Mouse (Mus musculus): ENCODE measurements at regions not wholly inside any gene's neighbourhood (a gene's known extent, or its start where the extent isn't known, plus 50 kb on each side); places are given as distances from the start of the nearest gene placed in this dataset.

DNA sequence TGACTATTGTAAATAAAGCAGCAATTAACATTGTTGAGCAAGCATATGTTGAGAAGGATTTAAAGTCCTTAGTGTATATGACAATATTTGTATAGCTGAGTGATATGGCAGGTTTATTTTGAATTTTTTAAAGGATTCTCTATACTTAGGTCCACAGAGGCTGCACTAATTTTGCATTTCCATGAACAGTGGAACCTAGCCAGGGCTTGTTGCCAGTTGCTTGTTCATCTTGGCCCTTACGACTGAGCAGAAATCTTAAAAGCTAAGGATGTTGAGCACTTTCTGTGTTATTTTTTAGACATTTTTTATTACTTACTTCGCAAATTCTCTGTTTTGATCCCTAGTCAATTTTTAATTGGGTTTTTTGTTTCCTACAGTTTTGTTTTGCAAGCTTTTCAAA lies 417.8 kb downstream of the Cdh7 start:
- no peak for TF ChIP-seq CTCF (IDR thresholded peaks at IDR 0.05)
- in situ Hi-C loops (cut with MboI; ENCODE audit: low pct_unique_long_range_greater_than_20kb), result no loop called here
- ATAC-seq (no peak), DNase-seq (ENCODE audit: low read depth, low spot score) (no peak)
- H3K27me3 ChIP-seq, result no peaks in the 10 kb centered on the region
- ChIA-PET CTCF (no interaction called here), POLR2A (no interaction called here)

- ChIA-PET CTCF (no interaction called here), POLR2A (no interaction called here)
- DNase-seq (ENCODE audit: low read depth, low spot score), result no peak
- ATAC-seq, result no peak
- in situ Hi-C loops (cut with MboI; ENCODE audit: low pct_unique_long_range_greater_than_20kb), result no loop called here
- TF ChIP-seq CTCF (IDR thresholded peaks at IDR 0.05), result no peak
- H3K27me3 ChIP-seq, result no peaks in the 10 kb centered on the region
Measured at GRCm38 (mm10) chr1:110447742-110448312, 465.6 kb downstream of the Cdh7 start.

DNA sequence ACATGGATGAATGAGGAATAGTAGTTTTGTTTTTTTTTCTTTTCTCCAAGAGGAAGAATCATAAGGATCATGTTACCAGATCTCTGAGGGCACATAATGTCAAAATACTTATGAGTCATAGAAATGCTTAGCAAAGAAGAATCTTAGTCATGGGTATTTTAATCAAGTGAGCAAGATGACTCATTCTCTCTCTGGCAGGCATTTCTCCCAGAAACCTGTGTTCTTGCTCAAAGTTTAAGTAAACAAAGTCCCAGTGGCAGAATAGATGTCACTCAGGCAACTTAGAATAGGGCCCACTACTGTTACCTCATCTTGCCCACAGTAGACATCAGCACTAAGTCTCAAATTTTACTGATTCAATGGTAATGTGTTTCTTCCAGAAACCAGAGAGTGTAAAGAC lies 493.9 kb downstream of the Cdh19 start:
- no peaks in the 10 kb centered on the region for H3K27me3 ChIP-seq
- DNase-seq (ENCODE audit: low read depth, low spot score), result peak; percentile 1
- in situ Hi-C loops (cut with MboI; ENCODE audit: low pct_unique_long_range_greater_than_20kb), result no loop called here
- ATAC-seq, result peak; percentile 69
- POLR2A ChIA-PET, result no interaction called here
- CTCF ChIA-PET, result no interaction called here
- no peak for TF ChIP-seq CTCF (IDR thresholded peaks at IDR 0.05)

- DNase-seq (ENCODE audit: low read depth, low spot score) (no peak), ATAC-seq (no peak)
- ChIA-PET CTCF (no interaction called here), POLR2A (no interaction called here)
- in situ Hi-C loops (cut with MboI; ENCODE audit: low pct_unique_long_range_greater_than_20kb), result no loop called here
- peak; percentile 11 for TF ChIP-seq CTCF (IDR thresholded peaks at IDR 0.05)
- no peaks in the 10 kb centered on the region for H3K27me3 ChIP-seq
Measured at GRCm38 (mm10) chr1:110489372-110489771, 488.0 kb downstream of the Cdh19 start.
